Mouse (Mus musculus) embryonic stem cell, embryonic (primary cell): ENCODE results near the gene Slc4a3.

Source experiments
- CTCF ChIA-PET, 4 experiments: fragments of 300-600 bp in 2 of 4; fragments of 350-600 bp in 2 of 4; sonication (Branson Sonifier 250); formaldehyde crosslinking; loops; one replicate each; lab custom pipeline; 2022; ENCODE audit warnings: inconsistent platforms in 2 of 4; lab: Charles Lee
- POLR2A ChIA-PET, 4 experiments: fragments of 300-600 bp in 2 of 4; fragments of 350-600 bp in 2 of 4; sonication (Branson Sonifier 250); formaldehyde crosslinking; loops; one replicate each; lab custom pipeline; 2022; ENCODE audit warnings: antibody characterized with exemption in 4 of 4, inconsistent platforms in 1 of 4; lab: Charles Lee

The Slc4a3 gene

GRCm38 (mm10) chr1:75544351-75544750 lies 1.7 kb upstream of the Slc4a3 start:
- CTCF ChIA-PET = no interaction called here
- POLR2A ChIA-PET = no interaction called here

- ChIA-PET CTCF (interaction anchor here in 2 of 4 experiments (1.0 to 2.5 kb wide), 3 partner anchors 12 to 80 kb away, joined by 3 to 12 read pairs (median 8); no protein-coding TSS in a partner anchor), POLR2A (interaction anchor here in 2 of 4 experiments (0.7 to 1.3 kb wide), 2 partner anchors 22 to 42 kb away, joined by 3 to 5 read pairs; no protein-coding TSS in a partner anchor)
These were observed 1.3 kb downstream of the Slc4a3 start for GRCm38 (mm10) chr1:75547351-75547750.

- ChIA-PET POLR2A (interaction anchor here in 3 of 4 experiments (0.7 to 1.8 kb wide), 4 partner anchors 10 to 69 kb away, joined by 3 to 5 read pairs (median 3); partner anchors contain the start of genes Chpf (in 1 of the 3), Stk11ip (in 1 of the 3) and Tmem198 (in 1 of the 3)), CTCF (interaction anchor here in 2 of 4 experiments (1.0 to 2.3 kb wide), 3 partner anchors 11 to 71 kb away, joined by 3 to 12 read pairs (median 5); no protein-coding TSS in a partner anchor)
These were observed 2.0 kb downstream of the Slc4a3 start for GRCm38 (mm10) chr1:75548083-75548482.

- ChIA-PET POLR2A (interaction anchor here in 3 of 4 experiments (1.1 to 1.8 kb wide), 5 partner anchors 9 to 223 kb away, joined by 3 to 5 read pairs (median 3); partner anchors contain the start of genes Chpf (in 1 of the 3), Stk11ip (in 1 of the 3) and Tmem198 (in 1 of the 3)), CTCF (interaction anchor here in 3 of 4 experiments (0.7 to 2.3 kb wide), 6 partner anchors 10 to 203 kb away, joined by 3 to 12 read pairs (median 4); no protein-coding TSS in a partner anchor)
These were observed 2.8 kb downstream of the Slc4a3 start for GRCm38 (mm10) chr1:75548871-75549270.

GRCm38 (mm10) chr1:75549289-75550279 lies 3.5 kb downstream of the Slc4a3 start:
- ChIA-PET CTCF (interaction anchor here in 3 of 4 experiments (0.6 to 2.3 kb wide), 7 partner anchors 10 to 204 kb away, joined by 3 to 12 read pairs (median 4); no protein-coding TSS in a partner anchor), POLR2A (interaction anchor here in 3 of 4 experiments (1.1 to 2.2 kb wide), 7 partner anchors 8 to 223 kb away, joined by 3 to 5 read pairs (median 3); partner anchors contain the start of genes Chpf (in 2 of the 3), Tmem198 (in 2 of the 3) and Stk11ip (in 1 of the 3))

- CTCF ChIA-PET = interaction anchor here in 2 of 4 experiments (0.6 to 1.2 kb wide), 2 partner anchors 14 to 73 kb away, joined by 3 read pairs; no protein-coding TSS in a partner anchor
- POLR2A ChIA-PET = interaction anchor here in 2 of 4 experiments (1.0 to 2.2 kb wide), 2 partner anchors 9 to 33 kb away, joined by 3 to 4 read pairs; no protein-coding TSS in a partner anchor
These were observed 4.5 kb downstream of the Slc4a3 start for GRCm38 (mm10) chr1:75550586-75550985.

GRCm38 (mm10) chr1:75555680-75556079 lies 9.6 kb downstream of the Slc4a3 start:
- ChIA-PET CTCF (interaction anchor here in 1 of 4 experiments (0.5 to 5.4 kb wide), 3 partner anchors 78 to 806 kb away, joined by 4 to 81 read pairs (median 5); partner anchors contain the start of genes Chpf and Tmem198), POLR2A (interaction anchor here in 1 of 4 experiments (0.6 to 1.4 kb wide), 2 partner anchors 42 to 76 kb away, joined by 3 to 4 read pairs; partner anchors contain the start of genes Chpf and Tmem198)

- CTCF ChIA-PET = interaction anchor here in 3 of 4 experiments (0.5 to 5.4 kb wide), 7 partner anchors 10 to 806 kb away, joined by 3 to 81 read pairs (median 4); partner anchors contain the start of genes Chpf (in 2 of the 3), Tmem198 (in 2 of the 3) and Slc4a3 (in 1 of the 3)
- POLR2A ChIA-PET = interaction anchor here in 3 of 4 experiments (0.5 to 1.8 kb wide), 8 partner anchors 10 to 1957 kb away, joined by 3 to 5 read pairs (median 4); partner anchors contain the start of genes Chpf (in 2 of the 3), Tmem198 (in 2 of the 3), Dnpep (in 1 of the 3) and Slc4a3 (in 1 of the 3)
These were observed 10.2 kb downstream of the Slc4a3 start for GRCm38 (mm10) chr1:75556143-75556781.

- ChIA-PET CTCF (interaction anchor here (0.9 to 5.4 kb wide), 8 partner anchors 11 to 143 kb away, joined by 3 to 81 read pairs (median 4); partner anchors contain the start of genes Chpf (in 2 of the 4), Tmem198 (in 2 of the 4), Inha (in 1 of the 4) and Slc4a3 (in 1 of the 4)), POLR2A (interaction anchor here in 3 of 4 experiments (0.6 to 2.9 kb wide), 10 partner anchors 8 to 306 kb away, joined by 3 to 10 read pairs (median 4); partner anchors contain the start of genes Chpf (in 2 of the 3), Tmem198 (in 2 of the 3), Dnpep (in 1 of the 3) and Slc4a3 (in 1 of the 3))
These were observed 11.0 kb downstream of the Slc4a3 start for GRCm38 (mm10) chr1:75557041-75557440.

GRCm38 (mm10) chr1:75558388-75559178 lies 12.5 kb downstream of the Slc4a3 start:
- POLR2A ChIA-PET = interaction anchor here in 3 of 4 experiments (0.8 to 2.9 kb wide), 10 partner anchors 10 to 81 kb away, joined by 3 to 10 read pairs (median 3); partner anchors contain the start of genes Chpf (in 2 of the 3), Tmem198 (in 2 of the 3), Inha (in 1 of the 3) and Obsl1 (in 1 of the 3)

GRCm38 (mm10) chr1:75559212-75559925 lies 13.3 kb downstream of the Slc4a3 start:
- POLR2A ChIA-PET = interaction anchor here in 3 of 4 experiments (0.8 to 2.9 kb wide), 11 partner anchors 9 to 82 kb away, joined by 3 to 10 read pairs (median 3); partner anchors contain the start of genes Chpf (in 2 of the 3), Tmem198 (in 2 of the 3), Inha (in 1 of the 3) and Obsl1 (in 1 of the 3)
- CTCF ChIA-PET = interaction anchor here (0.5 to 5.4 kb wide), 54 partner anchors 10 to 595 kb away, joined by 3 to 81 read pairs (median 4); partner anchors contain the start of genes Chpf (in 3 of the 4), Slc4a3 (in 3 of the 4), Tmem198 (in 3 of the 4) and Dnpep (in 1 of the 4)

More at GRCm38 (mm10) chr1:75558388-75559178, 12.5 kb downstream of the Slc4a3 start:
- CTCF ChIA-PET = interaction anchor here (0.5 to 5.4 kb wide), 48 partner anchors 10 to 594 kb away, joined by 3 to 81 read pairs (median 4); partner anchors contain the start of genes Chpf (in 3 of the 4), Slc4a3 (in 3 of the 4), Tmem198 (in 3 of the 4) and Dnpep (in 1 of the 4)

GRCm38 (mm10) chr1:75560206-75560913 lies 14.3 kb downstream of the Slc4a3 start:
- ChIA-PET POLR2A (interaction anchor here in 3 of 4 experiments (0.6 to 2.1 kb wide), 6 partner anchors 10 to 105 kb away, joined by 3 to 7 read pairs (median 4); partner anchors contain the start of genes Inha (in 1 of the 3) and Obsl1 (in 1 of the 3)), CTCF (interaction anchor here (0.8 to 5.4 kb wide), 22 partner anchors 10 to 217 kb away, joined by 3 to 81 read pairs (median 6); partner anchors contain the start of genes Chpf (in 2 of the 4), Slc4a3 (in 2 of the 4) and Tmem198 (in 2 of the 4))

GRCm38 (mm10) chr1:75561221-75561897 lies 15.3 kb downstream of the Slc4a3 start:
- POLR2A ChIA-PET = interaction anchor here in 2 of 4 experiments (1.3 to 1.6 kb wide), 2 partner anchors 27 to 66 kb away, joined by 3 to 5 read pairs; no protein-coding TSS in a partner anchor
- CTCF ChIA-PET = interaction anchor here in 3 of 4 experiments (0.7 to 4.8 kb wide), 4 partner anchors 34 to 94 kb away, joined by 3 to 45 read pairs (median 6); no protein-coding TSS in a partner anchor
